ENCODE assay signal across 23 mouse cellular contexts in the genomic region with DNA sequence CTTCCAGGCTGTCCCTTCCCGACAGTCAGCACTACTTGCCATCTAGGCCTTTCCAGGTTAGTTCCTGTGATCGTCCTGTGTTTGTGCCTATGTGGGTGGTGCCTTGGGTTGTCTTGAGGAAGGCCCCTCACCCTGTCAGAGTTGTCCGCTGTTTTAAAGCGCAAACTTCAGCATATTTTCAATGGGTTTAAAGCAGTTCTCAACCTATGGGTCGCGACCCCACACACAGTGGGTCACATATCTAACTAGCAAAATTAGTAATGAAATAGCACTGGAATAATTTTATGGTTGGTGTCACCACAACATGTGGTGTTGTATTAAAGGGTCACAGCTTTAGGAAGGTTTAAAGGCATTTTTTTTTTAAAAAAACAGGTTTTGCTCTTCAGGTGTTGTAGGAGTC. TPM values are rescaled to one million over a fixed set of nuclear protein-coding genes. Genes with fewer than 3 reads are reported as not detected.
A peak's percentile ranks its signal among the peaks of the same experiment; 100 is the strongest.
DNase-seq lines count a peak whose midpoint lies in the region; ATAC-seq and TF ChIP-seq lines count a peak whose summit lies in the region.
"Had no signal": no experiment of that assay in that cellular context is flagged by ENCODE, and none has a peak within 500 bp of the region (broad histone marks: within the 10 kb centered on the region; RNA-seq: fewer than 3 reads in every experiment).

No protein-coding gene starts in this region.

- no peaks in the 10 kb centered on the region for H3K9me3 ChIP-seq in forebrain, embryonic 10.5 days
- no peaks in the 10 kb centered on the region for H3K9me3 ChIP-seq in forebrain, embryonic 14.5 days (replicated peaks; ENCODE audit: control insufficient read depth, low read length)
- no peaks in the 10 kb centered on the region for H3K9me3 ChIP-seq in ES-E14 (ENCODE audit: control insufficient read depth, insufficient read depth, low read depth, low read length)
- H3K9me3 ChIP-seq: embryonic facial prominence, embryonic 10.5 days; embryonic facial prominence, embryonic 12.5 days; forebrain, embryonic 15.5 days had no signal

- intact Hi-C loops in heart, postnatal 14 days (cut with DNase I), result no loop called here

- no peak for ATAC-seq in forebrain, embryonic 14.5 days
- ATAC-seq in megakaryocyte, adult 5-6 weeks (ENCODE audit: poor library complexity, severe bottlenecking), result no peak
- ATAC-seq: CD4-positive, CD25-positive, alpha-beta regulatory T cell, adult 4 months had no signal

- WGBS in forebrain, embryonic 10.5 days, result 85% methylated on average over 6 of the region's 6 CpGs
- 84% methylated on average over 6 of the region's 6 CpGs for WGBS in forebrain, embryonic 14.5 days

- peaks cover 55% of the 10 kb centered on the region for H3K27me3 ChIP-seq in forebrain, embryonic 10.5 days (ENCODE audit: poor library complexity, severe bottlenecking)
- no peaks in the 10 kb centered on the region; the same call in 1 of the 2 replicates for H3K27me3 ChIP-seq in forebrain, embryonic 14.5 days (replicated peaks; ENCODE audit: control insufficient read depth, insufficient read depth, low read length)
- no peaks in the 10 kb centered on the region for H3K27me3 ChIP-seq in testis, adult 2 months (ENCODE audit: control insufficient read depth, insufficient read depth, low read length)
- H3K27me3 ChIP-seq: forebrain, embryonic 15.5 days had no signal

- H3K4me1 ChIP-seq in forebrain, embryonic 10.5 days, result peaks cover 22% of the 10 kb centered on the region
- no peaks in the 10 kb centered on the region for H3K4me1 ChIP-seq in forebrain, embryonic 14.5 days (ENCODE audit: control insufficient read depth, insufficient read depth, low read length)
- H3K4me1 ChIP-seq in testis, adult 2 months (ENCODE audit: control insufficient read depth, insufficient read depth, low read length), result peaks cover 15% of the 10 kb centered on the region
- H3K4me1 ChIP-seq in ES-E14 (ENCODE audit: control insufficient read depth in 2 of 2, insufficient read depth in 2 of 2, low read length in 2 of 2, poor library complexity in 1 of 2), result peaks cover 0 to 7% of the 10 kb centered on the region in 2 experiments; a peak in 2 of 4 replicates

- H3K4me2 ChIP-seq in forebrain, embryonic 14.5 days (ENCODE audit: low read length), result no peak overlapping the region

- no peak for DNase-seq in forebrain, embryonic 10.5 days (ENCODE audit: extremely low spot score, low spot score)
- DNase-seq in forebrain, embryonic 14.5 days (ENCODE audit: low spot score), result no peak
- peak; percentile 80 for DNase-seq in heart, adult 11 months
- no peak for DNase-seq in heart, postnatal 14 days
- DNase-seq in testis, postnatal 10 days (ENCODE audit: low spot score), result no peak
- no peak for DNase-seq in ES-E14 (ENCODE audit: low read depth, low spot score)
- DNase-seq: adrenal gland, adult 8-10 months; adrenal gland, postnatal 36 days; B cell, adult 2 months; cerebellum, adult 11-12 months; cerebellum, adult 2 months; cerebellum, adult 9-10 months; cerebellum, postnatal 25 days had no signal

- no peak overlapping the region for H3K27ac ChIP-seq in forebrain, embryonic 10.5 days
- H3K27ac ChIP-seq in forebrain, embryonic 14.5 days (ENCODE audit: low read depth, low read length), result no peak overlapping the region
- H3K27ac ChIP-seq in testis, adult 2 months (ENCODE audit: control insufficient read depth, insufficient read depth, low read depth, low read length), result peak overlapping the region; percentile 78
- H3K27ac ChIP-seq in ES-E14 (ENCODE audit: insufficient read depth, low read depth, low read length, poor library complexity, severe bottlenecking), result no peak overlapping the region
- H3K27ac ChIP-seq: embryonic facial prominence, embryonic 10.5 days; embryonic facial prominence, embryonic 12.5 days; forebrain, embryonic 15.5 days had no signal

- no peak for TF ChIP-seq POLR2A in testis, adult 2 months (IDR thresholded peaks at IDR 0.05; ENCODE audit: control insufficient read depth, low read depth, low read length)

- H3K9ac ChIP-seq in forebrain, embryonic 14.5 days (ENCODE audit: low read length), result no peak overlapping the region
- H3K9ac ChIP-seq in ES-E14 (ENCODE audit: insufficient read depth, low read depth, low read length, poor library complexity, severe bottlenecking), result no peak overlapping the region

- no peak for TF ChIP-seq CTCF in testis, adult 2 months (IDR thresholded peaks at IDR 0.05; ENCODE audit: control insufficient read depth, insufficient read depth, insufficient replicate concordance, low read depth, low read length)

- peaks cover 4% of the 10 kb centered on the region; the same call in 1 of the 2 replicates for H3K36me3 ChIP-seq in forebrain, embryonic 10.5 days (replicated peaks)
- no peaks in the 10 kb centered on the region for H3K36me3 ChIP-seq in forebrain, embryonic 14.5 days (ENCODE audit: control insufficient read depth, insufficient read depth, low read length)
- H3K36me3 ChIP-seq in testis, adult 2 months (ENCODE audit: control insufficient read depth, insufficient read depth, low read length), result no peaks in the 10 kb centered on the region
- no peaks in the 10 kb centered on the region for H3K36me3 ChIP-seq in ES-E14 (ENCODE audit: control insufficient read depth, insufficient read depth, low read length, poor library complexity, severe bottlenecking)
- H3K36me3 ChIP-seq: embryonic facial prominence, embryonic 10.5 days; embryonic facial prominence, embryonic 12.5 days; forebrain, embryonic 15.5 days had no signal

- in situ Hi-C loops in ES-E14 (cut with MboI; ENCODE audit: low sequenced_read_pairs in 2 of 2, unreplicated experiment in 2 of 2), result no loop called here

- peak overlapping the region; percentile 62; the same call in 1 of the 2 replicates for H3K4me3 ChIP-seq in forebrain, embryonic 10.5 days
- no peak overlapping the region for H3K4me3 ChIP-seq in forebrain, embryonic 14.5 days (ENCODE audit: low read depth, low read length)
- peak overlapping the region; percentile 87 for H3K4me3 ChIP-seq in testis, adult 2 months (ENCODE audit: control insufficient read depth, low read depth, low read length)
- no peak overlapping the region for H3K4me3 ChIP-seq in ES-E14 (ENCODE audit: insufficient read depth in 1 of 2, low read depth in 1 of 2, low read length in 2 of 2, poor library complexity in 1 of 2, severe bottlenecking in 1 of 2)

TF ChIP-seq in ES-E14, 5 proteins besides CTCF, POLR2A, EP300 and RAD21:
- TF ChIP-seq HCFC1 (IDR thresholded peaks at IDR 0.05; ENCODE audit: borderline replicate concordance, insufficient read depth, low read length) (no peak), CHD2 (IDR thresholded peaks at IDR 0.05; ENCODE audit: low read depth, low read length) (peak; percentile 79)

RNA-seq across cellular contexts. Expression of a gene that starts 1.1 kb away (rescaled TPM):
- polyA plus RNA-seq in forebrain, embryonic 10.5 days (2016; fragmentation: Nextera tagmentation; extraction: Ambion mirVana), result not detected in 2 replicates
- polyA plus RNA-seq in forebrain, embryonic 14.5 days (2014; fragmentation: Nextera tagmentation; extraction: Ambion mirVana), result 0.17 TPM in 1 of 2 replicates, not detected in the other
- not detected for total RNA-seq in heart, postnatal 14 days (2021)
- 171 and 179 TPM in 2 replicates for polyA plus RNA-seq in testis, adult 2 months (2012; rRNA removed)
- total RNA-seq in ES-E14 (2012; rRNA removed), result 0.11 and 0.13 TPM in 2 replicates
- not detected in 2 replicates for total RNA-seq in megakaryocyte, adult 5-6 weeks (2015)
- not detected in 2 replicates for total RNA-seq in megakaryocyte, adult 5-6 weeks (2017)
- total RNA-seq: adrenal gland, adult 8-10 months; adrenal gland, postnatal 14 days; MEL had no signal
- polyA plus RNA-seq: CD4-positive, CD25-positive, alpha-beta regulatory T cell, adult 4 months; embryonic facial prominence, embryonic 10.5 days; embryonic facial prominence, embryonic 12.5 days; forebrain, embryonic 15.5 days had no signal

RNA-seq across cellular contexts. Expression of a gene that starts 23.5 kb away (rescaled TPM):
- polyA plus RNA-seq in forebrain, embryonic 10.5 days (2016; fragmentation: Nextera tagmentation; extraction: Ambion mirVana), result 10.2 and 11.5 TPM in 2 replicates
- 20.5 and 22.9 TPM in 2 replicates for polyA plus RNA-seq in forebrain, embryonic 14.5 days (2014; fragmentation: Nextera tagmentation; extraction: Ambion mirVana)
- not detected for total RNA-seq in heart, postnatal 14 days (2021)
- polyA plus RNA-seq in testis, adult 2 months (2012; rRNA removed), result 51.1 and 56.3 TPM in 2 replicates
- 0.32 and 0.36 TPM in 2 replicates for total RNA-seq in ES-E14 (2012; rRNA removed)
- not detected in 2 replicates for total RNA-seq in megakaryocyte, adult 5-6 weeks (2015)
- total RNA-seq in megakaryocyte, adult 5-6 weeks (2017), result not detected in 2 replicates
- total RNA-seq: adrenal gland, adult 18-20 months; adrenal gland, postnatal 14 days; adrenal gland, postnatal 36 days; MEL had no signal
- polyA plus RNA-seq: CD4-positive, CD25-positive, alpha-beta regulatory T cell, adult 4 months had no signal

RNA-seq across cellular contexts. Expression of a gene that starts 27.4 kb away (rescaled TPM):
- not detected in 2 replicates for polyA plus RNA-seq in forebrain, embryonic 10.5 days (2016; fragmentation: Nextera tagmentation; extraction: Ambion mirVana)
- polyA plus RNA-seq in forebrain, embryonic 14.5 days (2014; fragmentation: Nextera tagmentation; extraction: Ambion mirVana), result not detected in 2 replicates
- 10 to 100 TPM; 72.2 to 81.8 TPM for total RNA-seq in heart, postnatal 14 days (2021)
- 56.1 and 58.4 TPM in 2 replicates for polyA plus RNA-seq in testis, adult 2 months (2012; rRNA removed)
- 26.7 and 34.4 TPM in 2 replicates for total RNA-seq in ES-E14 (2012; rRNA removed)
- not detected in 2 replicates for total RNA-seq in megakaryocyte, adult 5-6 weeks (2015)
- not detected in 2 replicates for total RNA-seq in megakaryocyte, adult 5-6 weeks (2017)
- total RNA-seq: adrenal gland, adult 18-20 months; adrenal gland, adult 8-10 months; adrenal gland, postnatal 14 days; adrenal gland, postnatal 36 days; MEL had no signal
- polyA plus RNA-seq: CD4-positive, CD25-positive, alpha-beta regulatory T cell, adult 4 months; cortical plate, adult 2 months; embryonic facial prominence, embryonic 10.5 days; forebrain, embryonic 15.5 days had no signal

Comparison
In these comparisons a context has a peak if more than half of its experiments do, and no peak if none do; other contexts are left out.
1. H3K4me3 ChIP-seq: peak in forebrain, embryonic 10.5 days (single experiment) and testis, adult 2 months (single experiment); none in forebrain, embryonic 14.5 days (single experiment) and ES-E14 (0 of 2).
2. RNA of a gene that starts 27.4 kb away (total RNA-seq): 72.2 to 81.8 TPM in heart, postnatal 14 days and 26.7 to 34.4 TPM in ES-E14; not detected in megakaryocyte, adult 5-6 weeks; every median in the first group is over 10 times any median in the second.